Mouse (Mus musculus) neural tube, embryonic 11.5 days (tissue): ENCODE data around the gene Tmem62. TPM values are rescaled to one million over a fixed set of nuclear protein-coding genes. Genes with fewer than 3 reads are reported as not detected.
"Not testable (repeated sequence)": the region's sequence is repeated elsewhere in the genome, so short reads cannot be mapped to it uniquely, and the experiment has no call there.

Source experiments
- ATAC-seq: fragments of 200-750 bp; cut with Nextera tagmentation; 2 replicates; pipeline ENCODE4 v1.8.0; 2017; ENCODE audit warnings: moderate number of reproducible peaks, mild to moderate bottlenecking, moderate TSS enrichment, moderate library complexity; ENCODE audit not compliant: insufficient read depth, low FRiP score, low TSS enrichment
- DNase-seq: peaks from one replicate; pipeline ENCODE4 v3.0.0-alpha.2; 2015; ENCODE audit warnings: low spot score
- H3K27ac ChIP-seq: fragments of 300-500 bp; sonication (generic); 2 replicates; pipeline ENCODE4 v1.5.1; 2014; ENCODE audit warnings: low read depth, mild to moderate bottlenecking, low read length
- H3K27me3 ChIP-seq: fragments of 300-500 bp; sonication (generic); 2 replicates; pipeline ENCODE4 v1.6.1; 2014; ENCODE audit warnings: mild to moderate bottlenecking, low read length, mixed read lengths; ENCODE audit not compliant: control insufficient read depth, insufficient read depth
- H3K36me3 ChIP-seq: fragments of 300-500 bp; sonication (generic); 2 replicates; pipeline ENCODE4 v1.6.1; 2014; ENCODE audit warnings: mild to moderate bottlenecking, low read length, moderate library complexity, mixed read lengths; ENCODE audit not compliant: control insufficient read depth, insufficient read depth
- H3K4me1 ChIP-seq: fragments of 300-500 bp; sonication (generic); 2 replicates; pipeline ENCODE4 v1.6.1; 2014; ENCODE audit warnings: low read length, mixed read lengths; ENCODE audit not compliant: control insufficient read depth, insufficient read depth
- H3K4me2 ChIP-seq: fragments of 300-500 bp; sonication (generic); 2 replicates; pipeline ENCODE4 v1.6.1; 2014; ENCODE audit warnings: low read depth, mild to moderate bottlenecking, moderate library complexity
- H3K4me3 ChIP-seq: fragments of 300-500 bp; sonication (generic); 2 replicates; pipeline ENCODE4 v1.5.1; 2014; ENCODE audit warnings: low read depth, low read length
- H3K9ac ChIP-seq: fragments of 300-500 bp; sonication (generic); 2 replicates; pipeline ENCODE4 v1.6.1; 2014; ENCODE audit warnings: mild to moderate bottlenecking, low read length
- H3K9me3 ChIP-seq: fragments of 300-500 bp; sonication (generic); 2 replicates; pipeline ENCODE4 v1.6.1; 2016; ENCODE audit warnings: low read length; ENCODE audit not compliant: control insufficient read depth
- WGBS: fragments of 180-500 bp; shearing (Covaris S2); extraction: QIAGEN DNeasy Blood & Tissue Kit; methylation state at CpG from one replicate; pipeline ENCODE4 v1.1.7; 2014; 5-methylcytosine and 5-hydroxymethylcytosine counted together
- polyA plus RNA-seq: library from polyadenylated mRNA; unstranded; fragments of >200 nt; fragmentation: Nextera tagmentation; extraction: Ambion mirVana; gene quantifications from 2 replicates; pipeline ENCODE4 v1.2.1, GENCODE M21; 2014

The Tmem62 gene
- polyA plus RNA-seq, 1 experiment from 2014 or later, result 7.6 TPM

- 97% methylated on average over 1 of the region's 1 CpGs for WGBS
- no peak for ATAC-seq
Observed at GRCm38 (mm10) chr2:120979819-120980218, 3.0 kb downstream of the Tmem62 start.

GRCm38 (mm10) chr2:120980861-120981260 lies 4.0 kb downstream of the Tmem62 start:
- no peaks in the 10 kb centered on the region for H3K4me1 ChIP-seq
- H3K27ac ChIP-seq, result no peak overlapping the region
- no peak for DNase-seq
- ATAC-seq, result no peak
- no peaks in the 10 kb centered on the region for H3K36me3 ChIP-seq
- WGBS, result 70% methylated on average over 2 of the region's 2 CpGs
- H3K4me3 ChIP-seq, result no peak overlapping the region
- no peaks in the 10 kb centered on the region for H3K9me3 ChIP-seq
- no peak overlapping the region for H3K4me2 ChIP-seq
- H3K9ac ChIP-seq, result no peak overlapping the region
- H3K27me3 ChIP-seq, result no peaks in the 10 kb centered on the region

More at GRCm38 (mm10) chr2:120979819-120980218, 3.0 kb downstream of the Tmem62 start:
- Histone ChIP-seq H3K27ac (no peak overlapping the region), H3K4me3 (no peak overlapping the region), H3K4me2 (no peak overlapping the region), H3K27me3 (no peaks in the 10 kb centered on the region), H3K36me3 (no peaks in the 10 kb centered on the region), H3K9ac (no peak overlapping the region), H3K4me1 (no peaks in the 10 kb centered on the region), H3K9me3 (no peaks in the 10 kb centered on the region)
- DNase-seq, result no peak

- Histone ChIP-seq H3K4me3 (no peak overlapping the region), H3K36me3 (no peaks in the 10 kb centered on the region), H3K9me3 (no peaks in the 10 kb centered on the region), H3K9ac (no peak overlapping the region), H3K27me3 (no peaks in the 10 kb centered on the region), H3K27ac (no peak overlapping the region), H3K4me1 (no peaks in the 10 kb centered on the region), H3K4me2 (no peak overlapping the region)
- DNase-seq (no peak), ATAC-seq (no peak)
- 12% methylated on average over 2 of the region's 2 CpGs for WGBS
Observed at GRCm38 (mm10) chr2:120983611-120984010, 6.8 kb downstream of the Tmem62 start.

GRCm38 (mm10) chr2:120985241-120985640 lies 8.4 kb downstream of the Tmem62 start:
- 94% methylated on average over 1 of the region's 1 CpGs for WGBS
- no peaks in the 10 kb centered on the region for H3K27me3 ChIP-seq
- no peak overlapping the region for H3K9ac ChIP-seq
- H3K36me3 ChIP-seq, result no peaks in the 10 kb centered on the region
- no peak for DNase-seq
- H3K27ac ChIP-seq, result no peak overlapping the region
- no peaks in the 10 kb centered on the region for H3K9me3 ChIP-seq
- no peak overlapping the region for H3K4me2 ChIP-seq
- no peak overlapping the region for H3K4me3 ChIP-seq
- H3K4me1 ChIP-seq, result no peaks in the 10 kb centered on the region
- no peak for ATAC-seq

GRCm38 (mm10) chr2:120991196-120991595 lies 14.4 kb downstream of the Tmem62 start:
- no peaks in the 10 kb centered on the region for H3K36me3 ChIP-seq
- no peak for DNase-seq
- no peak overlapping the region for H3K4me2 ChIP-seq
- H3K4me3 ChIP-seq, result no peak overlapping the region
- no peaks in the 10 kb centered on the region for H3K9me3 ChIP-seq
- no peak overlapping the region for H3K9ac ChIP-seq
- ATAC-seq, result no peak
- no peak overlapping the region for H3K27ac ChIP-seq
- no peaks in the 10 kb centered on the region for H3K27me3 ChIP-seq
- no peaks in the 10 kb centered on the region for H3K4me1 ChIP-seq
- 73% methylated on average over 4 of the region's 4 CpGs for WGBS

- not testable (repeated sequence) for H3K36me3 ChIP-seq, H3K27ac ChIP-seq, H3K9me3 ChIP-seq, DNase-seq, H3K27me3 ChIP-seq, H3K4me1 ChIP-seq, H3K4me2 ChIP-seq, ATAC-seq, H3K9ac ChIP-seq, H3K4me3 ChIP-seq
- WGBS, result 80% methylated on average over 1 of the region's 1 CpGs
Observed at GRCm38 (mm10) chr2:120996607-120997006, 19.8 kb downstream of the Tmem62 start.

GRCm38 (mm10) chr2:120998863-120999262 lies 22.0 kb downstream of the Tmem62 start:
- H3K4me3 ChIP-seq, result no peak overlapping the region

GRCm38 (mm10) chr2:121003586-121003985 lies 26.8 kb downstream of the Tmem62 start:
- Histone ChIP-seq H3K27me3 (no peaks in the 10 kb centered on the region), H3K4me3 (no peak overlapping the region), H3K9me3 (no peaks in the 10 kb centered on the region), H3K4me1 (no peaks in the 10 kb centered on the region), H3K4me2 (no peak overlapping the region), H3K36me3 (no peaks in the 10 kb centered on the region), H3K9ac (no peak overlapping the region), H3K27ac (no peak overlapping the region)
- 66% methylated on average over 2 of the region's 2 CpGs for WGBS
- DNase-seq (no peak), ATAC-seq (no peak)

More at GRCm38 (mm10) chr2:120998863-120999262, 22.0 kb downstream of the Tmem62 start:
- Histone ChIP-seq H3K9me3 (no peaks in the 10 kb centered on the region), H3K9ac (no peak overlapping the region), H3K36me3 (no peaks in the 10 kb centered on the region), H3K27me3 (no peaks in the 10 kb centered on the region), H3K4me2 (no peak overlapping the region), H3K4me1 (no peaks in the 10 kb centered on the region), H3K27ac (no peak overlapping the region)
- 90% methylated on average over 8 of the region's 8 CpGs for WGBS
- DNase-seq (no peak), ATAC-seq (no peak)

GRCm38 (mm10) chr2:121004018-121004811 lies 27.4 kb downstream of the Tmem62 start:
- DNase-seq (no peak), ATAC-seq (no peak)
- Histone ChIP-seq H3K27ac (no peak overlapping the region), H3K4me2 (no peak overlapping the region), H3K27me3 (no peaks in the 10 kb centered on the region), H3K9me3 (no peaks in the 10 kb centered on the region), H3K4me1 (peaks cover 5% of the 10 kb centered on the region; the same call in 1 of the 2 replicates), H3K9ac (no peak overlapping the region), H3K4me3 (no peak overlapping the region), H3K36me3 (no peaks in the 10 kb centered on the region)
- 85% methylated on average over 7 of the region's 7 CpGs for WGBS
